Mouse (Mus musculus) lung, embryonic 14.5 days (tissue): Measurements from ENCODE around the gene C2. TPM values are rescaled to one million over a fixed set of nuclear protein-coding genes. Genes with fewer than 3 reads are reported as not detected.

ENCODE experiments used
- ATAC-seq: fragments of 200-750 bp; cut with Nextera tagmentation; 2 replicates; pipeline ENCODE4 v1.8.0; 2017; ENCODE audit warnings: mild to moderate bottlenecking, moderate TSS enrichment, moderate library complexity; ENCODE audit not compliant: insufficient read depth
- DNase-seq: peaks from one replicate; pipeline ENCODE4 v3.0.0-alpha.2; 2015
- H3K27ac ChIP-seq: fragments of 300-500 bp; sonication (generic); 2 replicates; pipeline ENCODE4 v1.5.1; 2014; ENCODE audit warnings: low read depth, mild to moderate bottlenecking, moderate library complexity
- H3K27me3 ChIP-seq: fragments of 300-500 bp; sonication (generic); 2 replicates; pipeline ENCODE4 v1.6.1; 2014; ENCODE audit warnings: low read length, control low read depth; ENCODE audit not compliant: insufficient read depth
- H3K36me3 ChIP-seq: fragments of 300-500 bp; sonication (generic); 2 replicates; pipeline ENCODE4 v1.6.1; 2014; ENCODE audit warnings: control low read depth; ENCODE audit not compliant: insufficient read depth
- H3K4me1 ChIP-seq: fragments of 300-500 bp; sonication (generic); 2 replicates; pipeline ENCODE4 v1.6.1; 2014; ENCODE audit warnings: antibody characterized with exemption, control low read depth; ENCODE audit not compliant: insufficient read depth
- H3K4me2 ChIP-seq: fragments of 300-500 bp; sonication (generic); 2 replicates; pipeline ENCODE4 v1.6.1; 2014; ENCODE audit warnings: mild to moderate bottlenecking
- H3K4me3 ChIP-seq: fragments of 300-500 bp; sonication (generic); 2 replicates; pipeline ENCODE4 v1.5.1; 2014; ENCODE audit warnings: low read depth, low read length
- H3K9ac ChIP-seq: fragments of 300-500 bp; sonication (generic); 2 replicates; pipeline ENCODE4 v1.6.1; 2014
- H3K9me3 ChIP-seq: fragments of 300-500 bp; sonication (generic); 2 replicates; pipeline ENCODE4 v1.6.1; 2016; ENCODE audit warnings: low read depth, low read length, control low read depth
- CTCF ChIP-seq: IDR thresholded peaks from 2 replicates; pipeline ENCODE4 v1.5.1; 2016; ENCODE audit warnings: antibody characterized with exemption, low read depth
- WGBS: fragments of 180-500 bp; shearing (Covaris S2); extraction: QIAGEN DNeasy Blood & Tissue Kit; methylation state at CpG from one replicate; pipeline ENCODE4 v1.1.7; 2014; 5-methylcytosine and 5-hydroxymethylcytosine counted together
- polyA plus RNA-seq: library from polyadenylated mRNA; unstranded; fragments of >200 nt; fragmentation: Nextera tagmentation; extraction: Ambion mirVana; gene quantifications from 2 replicates; pipeline ENCODE4 v1.2.1, GENCODE M21; 2014

C2 gene
- polyA plus RNA-seq, 1 experiment from 2014 or later, result 1.4 TPM

- H3K27me3 ChIP-seq, result no peaks in the 10 kb centered on the region
- no peak overlapping the region for H3K9ac ChIP-seq
- no peak overlapping the region for H3K4me2 ChIP-seq
- H3K27ac ChIP-seq, result no peak overlapping the region
- WGBS, result 91% methylated on average over 7 of the region's 7 CpGs
- DNase-seq, result no peak
- H3K9me3 ChIP-seq, result no peaks in the 10 kb centered on the region
- peaks cover 55% of the 10 kb centered on the region for H3K36me3 ChIP-seq
- no peak for TF ChIP-seq CTCF
- no peak overlapping the region for H3K4me3 ChIP-seq
- peaks cover 10% of the 10 kb centered on the region; the same call in 1 of the 2 replicates for H3K4me1 ChIP-seq
- ATAC-seq, result no peak
Observed at GRCm38 (mm10) chr17:34847615-34848014, 50.5 kb downstream of the C2 start.

GRCm38 (mm10) chr17:34847192-34847591, 50.9 kb downstream of the C2 start:
- peaks cover 10% of the 10 kb centered on the region; the same call in 1 of the 2 replicates for H3K4me1 ChIP-seq
- H3K9me3 ChIP-seq, result no peaks in the 10 kb centered on the region
- no peak overlapping the region for H3K4me3 ChIP-seq
- no peak for DNase-seq
- peaks cover 55% of the 10 kb centered on the region for H3K36me3 ChIP-seq
- ATAC-seq, result no peak
- no peak overlapping the region for H3K9ac ChIP-seq
- WGBS, result 81% methylated on average over 6 of the region's 6 CpGs
- no peak overlapping the region for H3K4me2 ChIP-seq
- H3K27ac ChIP-seq, result no peak overlapping the region
- no peak for TF ChIP-seq CTCF
- no peaks in the 10 kb centered on the region for H3K27me3 ChIP-seq

GRCm38 (mm10) chr17:34844884-34845283, 53.2 kb downstream of the C2 start:
- no peak overlapping the region for H3K4me2 ChIP-seq
- no peak overlapping the region for H3K27ac ChIP-seq
- no peak overlapping the region for H3K9ac ChIP-seq
- no peak for TF ChIP-seq CTCF
- WGBS, result 89% methylated on average over 13 of the region's 13 CpGs
- H3K27me3 ChIP-seq, result no peaks in the 10 kb centered on the region
- H3K4me3 ChIP-seq, result no peak overlapping the region
- no peak for ATAC-seq
- 0 out of 2 replicates have a peak, but pooled peaks cover 3% of the 10 kb centered on the region for H3K4me1 ChIP-seq
- peaks cover 74% of the 10 kb centered on the region for H3K36me3 ChIP-seq
- DNase-seq, result no peak
- H3K9me3 ChIP-seq, result no peaks in the 10 kb centered on the region

- Histone ChIP-seq H3K4me3 (no peak overlapping the region), H3K27me3 (no peaks in the 10 kb centered on the region), H3K27ac (no peak overlapping the region), H3K9me3 (no peaks in the 10 kb centered on the region), H3K36me3 (peaks cover 66% of the 10 kb centered on the region), H3K4me1 (no peaks in the 10 kb centered on the region), H3K4me2 (no peak overlapping the region), H3K9ac (no peak overlapping the region)
- WGBS, result 78% methylated on average over 6 of the region's 6 CpGs
- DNase-seq, result no peak
- ATAC-seq, result no peak
- no peak for TF ChIP-seq CTCF
Observed at GRCm38 (mm10) chr17:34840736-34841307, 57.2 kb downstream of the C2 start.

- H3K36me3 ChIP-seq, result peaks cover 55% of the 10 kb centered on the region
- no peak for DNase-seq
- no peaks in the 10 kb centered on the region for H3K9me3 ChIP-seq
- H3K4me2 ChIP-seq, result no peak overlapping the region
- no peak overlapping the region for H3K4me3 ChIP-seq
- no peak overlapping the region for H3K27ac ChIP-seq
- no peaks in the 10 kb centered on the region for H3K27me3 ChIP-seq
- no peak overlapping the region for H3K9ac ChIP-seq
- WGBS, result 86% methylated on average over 7 of the region's 7 CpGs
- ATAC-seq, result no peak
- TF ChIP-seq CTCF, result no peak
- no peaks in the 10 kb centered on the region for H3K4me1 ChIP-seq
Observed at GRCm38 (mm10) chr17:34838785-34839184, 59.3 kb downstream of the C2 start.

GRCm38 (mm10) chr17:34837464-34838324, 60.4 kb downstream of the C2 start:
- H3K9ac ChIP-seq, result peak overlapping the region; percentile 66
- no peaks in the 10 kb centered on the region for H3K4me1 ChIP-seq
- H3K4me2 ChIP-seq, result peak overlapping the region; percentile 90
- no peak for TF ChIP-seq CTCF
- H3K27ac ChIP-seq, result peak overlapping the region; percentile 61; the same call in 1 of the 2 replicates
- H3K9me3 ChIP-seq, result no peaks in the 10 kb centered on the region
- WGBS, result 33% methylated on average over 43 of the region's 43 CpGs
- ATAC-seq, result peak; percentile 13
- peaks cover 46% of the 10 kb centered on the region for H3K36me3 ChIP-seq
- DNase-seq, result no peak
- peak overlapping the region; percentile 78 for H3K4me3 ChIP-seq
- no peaks in the 10 kb centered on the region for H3K27me3 ChIP-seq

- under 1% methylated on average over 40 of the region's 40 CpGs for WGBS
- peak within 1 kb of the TSS; percentile 78 for H3K4me3 ChIP-seq
- peak; percentile 99 for DNase-seq
Observed at GRCm38 (mm10) chr17:34836856-34837221, 61.2 kb downstream of the C2 start, which contains the start of the genes Stk19 and Dxo. Gene Stk19 (minus strand): TSS chr17:34836945. Gene Dxo (plus strand): TSS chr17:34837019.

More at GRCm38 (mm10) chr17:34836856-34837221, 61.2 kb downstream of the C2 start, which contains the start of the genes Stk19 and Dxo:
- no peaks in the 10 kb centered on the region for H3K9me3 ChIP-seq
- H3K27me3 ChIP-seq, result no peaks in the 10 kb centered on the region
- H3K36me3 ChIP-seq, result peaks cover 41% of the 10 kb centered on the region
- peak within 1 kb of the TSS; percentile 66 for H3K9ac ChIP-seq
- TF ChIP-seq CTCF, result no peak
- peak within 1 kb of the TSS; percentile 61; the same call in 1 of the 2 replicates for H3K27ac ChIP-seq
- no peaks in the 10 kb centered on the region for H3K4me1 ChIP-seq
- H3K4me2 ChIP-seq, result peak within 1 kb of the TSS; percentile 90
- ATAC-seq, result peak; percentile 90
